Mouse (Mus musculus) liver, adult 2 months (tissue): Measurements from ENCODE around the gene Tfdp1.

Experiments used
- CTCF ChIP-seq: fragments of 200-500 bp; IDR thresholded peaks from 2 replicates; pipeline ENCODE4 v1.5.1; 2011; ENCODE audit warnings: low read depth, low read length, control low read depth
- POLR2A ChIP-seq: fragments of 200-500 bp; IDR thresholded peaks from 2 replicates; pipeline ENCODE4 v1.6.1; 2011; ENCODE audit warnings: low read length, control low read depth; ENCODE audit not compliant: insufficient read depth; ENCODE audit errors: extremely low read depth

GRCm38 (mm10) chr8:13305459-13305858 lies 33.1 kb upstream of the Tfdp1 start:
- no peak for TF ChIP-seq CTCF
- TF ChIP-seq POLR2A = no peak
